Mouse (Mus musculus) neural tube, embryonic 10.5 days (tissue): ENCODE results near the gene Trim40.

Experiments used
- DNase-seq: peaks from one replicate; pipeline ENCODE4 v3.0.0-alpha.2; 2017; ENCODE audit warnings: low spot score; ENCODE audit errors: extremely low spot score

Gene Trim40

GRCm38 (mm10) chr17:36890073-36890903, at the start of gene Trim40:
Gene Trim40 (minus strand): TSS chr17:36890123.
- DNase-seq: no peak

GRCm38 (mm10) chr17:36938056-36938455, 48.1 kb upstream of the Trim40 start:
- DNase-seq: no peak

DNA sequence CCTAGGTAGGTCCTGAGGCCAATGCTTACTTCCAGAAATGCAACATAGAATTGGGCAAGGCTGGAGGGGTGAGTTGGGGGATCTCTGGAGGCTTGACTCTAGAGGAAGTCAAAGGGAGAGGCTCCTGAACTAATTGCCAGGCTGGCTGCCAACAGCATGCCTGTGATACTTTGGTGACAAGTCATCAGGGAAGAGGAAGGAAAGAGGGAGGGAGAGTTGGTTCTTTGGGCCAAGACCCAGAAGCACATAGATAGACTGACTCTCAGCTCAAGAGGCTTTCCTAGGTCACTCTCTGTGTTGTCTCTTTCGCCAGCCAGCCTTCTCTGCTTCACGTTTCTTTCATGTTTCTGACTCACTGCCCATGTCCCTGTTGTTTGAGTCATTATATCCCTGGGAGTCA, 41.9 kb upstream of the Trim40 start:
- no peak for DNase-seq

DNA sequence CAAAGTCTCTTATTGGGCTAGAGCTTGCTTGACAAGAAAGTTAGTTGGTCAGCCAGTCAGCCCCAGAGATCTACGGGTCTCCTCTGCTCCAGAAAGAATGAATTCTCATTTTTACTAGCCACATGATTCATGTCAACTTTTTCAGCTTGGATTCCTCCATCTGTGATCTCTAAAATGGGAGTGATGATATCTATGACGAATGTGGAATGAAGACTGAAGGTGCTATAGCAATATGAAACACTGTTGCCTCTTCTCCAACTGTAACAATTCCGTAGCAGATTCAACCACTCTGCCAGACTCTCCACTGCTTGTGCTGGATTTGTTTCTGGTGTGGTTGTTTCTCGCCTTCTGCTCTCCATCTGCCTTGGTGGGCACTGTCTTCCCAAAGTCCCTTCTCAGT, 41.2 kb upstream of the Trim40 start:
- DNase-seq: no peak

DNA sequence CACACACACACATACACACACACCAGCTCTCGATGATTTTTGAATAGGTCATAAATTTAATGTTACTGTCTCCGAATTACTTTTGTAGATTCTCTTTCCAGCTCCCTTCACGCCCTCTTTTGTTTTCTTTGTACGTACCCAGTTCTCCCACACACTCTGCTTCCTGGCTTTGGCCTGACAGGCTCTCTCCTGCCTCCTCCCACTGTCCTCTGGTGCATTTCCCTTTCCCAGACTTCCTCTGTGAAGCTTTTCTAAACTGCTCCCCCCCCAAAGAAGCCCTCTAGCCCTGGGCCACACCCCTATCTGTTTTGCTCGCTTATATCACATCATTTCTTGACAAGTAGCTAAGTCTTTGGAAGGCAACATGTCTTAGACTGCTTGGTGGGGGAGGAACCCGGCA, 40.3 kb upstream of the Trim40 start:
- DNase-seq: no peak

DNA sequence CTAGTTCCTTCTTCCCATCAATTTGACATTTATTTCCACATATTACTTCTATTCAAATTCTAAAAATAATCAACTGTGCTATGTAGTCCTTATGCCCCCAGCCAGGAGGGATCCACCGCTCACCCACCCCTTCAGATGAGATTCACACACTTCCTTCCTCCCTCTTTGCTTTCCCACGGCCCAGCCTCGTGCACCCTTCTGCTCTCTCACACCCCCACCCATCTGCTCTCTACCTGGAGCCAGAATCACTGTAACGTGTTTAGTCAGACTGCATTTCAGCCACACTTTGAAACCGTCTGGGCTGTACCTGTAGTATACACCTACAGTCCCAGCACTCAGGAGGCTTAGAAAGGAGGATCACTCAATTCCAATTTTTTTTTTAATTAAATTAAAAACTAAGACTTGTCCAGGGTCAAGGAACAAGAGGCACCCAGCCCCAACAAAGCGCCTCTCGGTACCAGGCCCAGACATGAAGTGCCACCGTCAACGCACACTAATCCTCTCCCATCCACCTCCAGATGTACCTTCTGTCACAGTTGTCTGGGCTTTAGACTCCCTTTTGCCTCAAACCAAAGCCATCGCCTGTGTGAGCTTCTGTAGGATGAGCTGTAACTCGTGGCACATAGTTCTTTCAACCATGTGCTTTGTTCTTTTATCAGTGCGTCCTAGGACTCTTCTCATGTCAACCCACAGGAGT, 39.5 kb upstream of the Trim40 start:
- DNase-seq: no peak

DNA sequence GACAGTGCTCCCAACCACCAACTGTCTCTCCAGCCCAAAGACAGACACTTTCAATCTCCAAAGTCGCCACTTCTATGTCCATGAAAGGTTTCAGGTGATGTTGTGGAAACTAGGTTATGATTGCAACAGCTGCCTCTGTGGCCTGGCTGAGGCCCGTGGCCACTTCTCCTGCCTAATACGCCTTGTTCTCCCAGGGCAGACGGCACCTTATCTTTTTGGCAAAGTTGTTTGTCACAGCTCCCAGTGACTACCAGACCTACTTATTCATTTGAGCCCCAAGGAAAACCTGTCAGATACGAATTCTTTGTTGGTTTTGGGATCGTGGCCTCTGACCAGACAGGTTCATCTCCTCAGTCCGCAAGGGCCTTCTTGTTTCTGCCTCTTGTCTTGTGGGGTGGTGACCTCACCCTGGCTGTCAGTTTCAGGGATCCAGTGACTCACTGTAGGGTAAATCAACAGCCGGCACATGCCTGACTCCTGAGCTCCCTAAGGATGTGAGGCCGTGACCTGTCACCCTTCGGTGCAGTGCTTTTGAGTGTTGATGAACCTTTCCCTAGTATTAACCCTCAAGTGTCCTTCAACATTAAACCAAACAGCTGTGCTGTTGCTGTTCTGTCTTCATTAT, 37.7 kb upstream of the Trim40 start:
- DNase-seq: no peak

DNA sequence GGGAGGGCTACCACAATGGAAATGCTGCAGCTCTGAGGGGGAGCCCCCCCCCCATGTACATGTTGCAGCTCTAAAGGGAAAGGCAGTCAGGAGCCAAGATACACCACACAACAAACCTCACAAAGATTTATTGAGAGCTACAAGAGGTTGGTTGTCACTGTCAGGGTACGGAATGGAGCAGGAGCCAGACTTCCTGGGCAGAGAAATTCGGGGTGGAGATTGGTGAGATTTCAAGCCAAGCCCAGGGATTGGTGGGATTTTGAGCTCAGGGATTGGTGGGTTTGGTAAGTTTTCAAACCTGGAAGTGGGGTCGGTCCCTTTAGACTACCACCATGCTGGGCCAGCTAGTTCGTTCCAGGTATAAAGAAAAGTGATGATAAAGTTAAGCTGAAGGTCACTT, 33.6 kb upstream of the Trim40 start:
- no peak for DNase-seq

DNA sequence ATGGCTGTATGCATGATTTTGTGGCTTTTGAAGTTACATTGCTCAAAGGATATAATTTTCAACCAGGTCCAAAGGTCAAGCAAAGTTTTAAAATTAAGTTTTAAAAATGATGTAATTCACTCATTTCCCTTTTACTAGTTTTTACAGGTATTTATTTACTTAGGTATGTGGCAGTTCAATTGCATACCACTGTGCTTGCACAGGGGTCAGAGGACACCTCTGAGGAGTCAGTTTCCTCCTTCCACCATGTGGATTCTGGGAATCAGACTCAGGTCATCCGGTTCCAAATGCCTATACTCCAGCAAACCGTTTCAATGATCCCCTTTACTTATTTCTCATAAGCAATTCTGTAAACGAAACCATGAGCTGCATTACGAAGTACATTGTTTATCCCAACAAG, 32.8 kb upstream of the Trim40 start:
- no peak for DNase-seq

GRCm38 (mm10) chr17:36920239-36920638, 30.3 kb upstream of the Trim40 start:
- DNase-seq: no peak

DNA sequence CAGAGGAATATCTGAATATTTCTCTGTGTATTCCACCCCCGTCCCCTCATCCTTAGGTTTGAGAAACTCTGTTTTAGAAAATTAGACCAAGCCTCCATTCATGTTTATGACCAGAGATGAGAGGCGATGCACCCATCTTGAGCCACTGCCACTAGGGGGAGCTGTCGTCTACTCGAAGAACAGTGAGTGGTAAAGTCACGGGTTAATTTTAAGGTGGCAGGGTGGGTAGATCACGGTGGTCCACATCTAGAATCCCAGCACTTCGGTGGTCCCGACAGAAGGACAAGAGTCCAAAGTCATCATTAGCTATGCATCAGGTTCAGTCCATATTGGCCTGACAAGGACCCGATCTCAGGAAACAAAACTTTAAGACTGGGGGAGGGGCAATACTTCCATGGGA, 25.2 kb upstream of the Trim40 start:
- peak; percentile 60 for DNase-seq

DNA sequence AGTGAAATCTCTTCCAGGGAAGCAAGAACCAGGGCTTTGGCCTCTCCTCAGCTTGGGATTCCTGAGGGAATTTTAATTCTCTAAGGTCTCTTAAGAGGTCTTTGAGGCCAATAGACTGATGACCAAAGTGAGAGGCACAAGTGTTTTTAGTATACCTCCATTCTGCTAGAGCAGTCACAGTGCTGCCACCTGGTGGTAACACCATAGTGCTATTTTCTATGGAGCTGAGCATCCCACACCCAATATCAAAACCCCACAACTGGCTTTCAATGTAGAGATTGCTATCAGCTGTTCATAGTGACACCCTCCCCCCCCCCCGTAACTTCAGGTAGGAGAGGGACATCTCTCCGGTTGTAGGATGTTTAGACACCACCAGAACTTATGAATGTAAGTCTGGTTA, 24.2 kb upstream of the Trim40 start:
- DNase-seq: peak; percentile 63

DNA sequence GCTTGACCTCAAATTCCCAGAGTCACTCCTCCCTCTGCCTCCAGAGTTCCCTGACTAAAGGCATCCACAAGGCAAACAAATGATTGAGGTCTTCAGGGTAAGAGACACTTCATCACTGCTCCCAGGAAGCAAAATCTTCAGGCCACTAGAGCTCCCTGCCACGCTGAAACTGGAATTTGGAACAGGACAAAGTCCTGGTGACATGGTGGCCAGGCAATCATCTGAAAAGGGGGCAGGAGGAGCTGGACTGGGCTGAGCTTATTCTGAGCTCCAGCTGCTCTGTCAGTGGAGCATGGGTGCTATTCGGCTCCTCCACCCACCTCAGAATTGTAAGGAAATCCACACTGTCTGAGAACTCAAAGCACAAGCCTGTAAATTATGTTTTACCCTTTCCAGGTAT, 22.1 kb upstream of the Trim40 start:
- no peak for DNase-seq

- no peak for DNase-seq
These were observed 19.9 kb upstream of the Trim40 start for GRCm38 (mm10) chr17:36909802-36910201.

GRCm38 (mm10) chr17:36908235-36908634, 18.3 kb upstream of the Trim40 start:
- DNase-seq: no peak

DNA sequence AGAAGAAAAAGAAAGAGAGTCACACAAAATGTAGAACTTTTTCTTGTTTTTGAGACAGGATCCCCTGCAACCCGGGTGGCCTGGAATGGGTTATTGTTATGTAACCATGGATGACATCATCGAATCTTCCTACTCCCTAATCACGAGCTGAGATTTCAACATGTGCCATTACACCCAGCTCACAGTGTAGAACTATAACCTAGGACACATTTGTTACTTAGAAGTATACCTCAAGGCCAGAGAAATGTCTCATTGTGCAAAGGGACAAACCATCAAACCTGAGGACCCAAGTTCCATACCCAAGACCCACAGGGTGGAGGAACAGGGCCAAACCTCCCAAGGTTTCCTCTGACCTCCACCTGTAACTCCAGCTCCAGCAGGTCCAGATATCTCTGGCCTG, 13.7 kb upstream of the Trim40 start:
- DNase-seq: no peak

- no peak for DNase-seq
These were observed 10.8 kb upstream of the Trim40 start for GRCm38 (mm10) chr17:36900691-36901090.

DNA sequence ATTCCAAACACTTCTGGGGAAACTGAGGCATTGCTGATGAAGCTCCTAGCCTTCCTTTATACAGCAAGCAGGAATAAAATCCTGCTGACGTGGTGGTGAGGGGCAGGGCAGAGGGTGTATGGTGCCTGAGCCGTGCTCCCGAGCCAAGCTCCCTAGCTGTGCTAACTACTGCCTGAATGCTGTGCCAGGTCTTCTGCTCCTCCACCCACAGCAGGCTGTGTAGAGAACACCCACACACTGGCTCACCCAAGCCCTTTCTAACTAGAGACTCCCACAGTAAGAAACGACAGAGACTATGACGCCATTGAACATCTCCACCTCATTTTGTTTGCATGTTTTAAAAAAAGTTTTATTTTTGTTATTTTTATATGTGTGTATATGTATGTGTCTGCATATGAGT, 10.1 kb upstream of the Trim40 start:
- DNase-seq: no peak

GRCm38 (mm10) chr17:36899376-36899775, 9.5 kb upstream of the Trim40 start:
- no peak for DNase-seq

DNA sequence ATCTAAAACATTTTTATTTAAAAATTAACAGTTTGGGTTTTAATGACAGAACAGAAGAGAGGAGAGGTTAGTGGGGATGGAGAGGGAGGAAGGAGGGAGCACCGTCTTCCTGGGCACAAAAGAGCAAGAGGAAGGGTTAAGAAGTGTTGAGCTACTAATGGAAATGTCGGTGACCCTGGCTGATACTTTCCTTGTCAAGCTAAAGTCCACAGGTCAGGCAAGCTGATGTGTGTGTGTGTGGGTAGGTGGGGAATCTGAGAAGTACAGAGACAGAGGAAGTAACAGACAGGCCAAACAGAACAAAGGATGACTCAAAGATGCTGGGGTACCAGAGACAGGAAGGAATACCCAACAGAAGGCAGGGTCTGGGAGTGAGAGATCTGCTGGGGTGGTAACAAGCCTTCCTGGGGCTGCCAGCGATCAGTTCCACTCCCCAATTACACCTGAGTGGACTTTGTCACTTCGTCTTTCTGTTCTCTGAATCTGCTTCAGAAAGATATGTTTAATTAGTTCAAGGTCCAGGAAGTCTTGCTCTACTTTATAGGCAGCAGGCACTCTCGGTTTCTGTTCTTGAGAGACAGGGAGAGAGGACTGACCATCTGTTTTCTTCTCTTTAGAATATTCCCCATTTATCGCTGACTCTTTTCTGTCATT, 7.8 kb upstream of the Trim40 start, which contains the start of gene Trim31:
Gene Trim31, plus strand, starts transcription at position 567 of the 654 bp plus-strand sequence.
- no peak for DNase-seq

- no peak for DNase-seq
These were observed 7.1 kb upstream of the Trim40 start for GRCm38 (mm10) chr17:36897065-36897464.

GRCm38 (mm10) chr17:36896583-36896982, 6.7 kb upstream of the Trim40 start:
- peak; percentile 31 for DNase-seq
